Mouse (Mus musculus): ENCODE data around the gene Hemk1. TPM values are rescaled to one million over a fixed set of nuclear protein-coding genes. Genes with fewer than 3 reads are reported as not detected.

Hemk1 gene
- total and polyA plus RNA-seq, 3 experiments, result 11.9 to 20.5 (median 12.1) TPM

- H3K9me3 ChIP-seq (replicated peaks; ENCODE audit: low read length), result no peaks in the 10 kb centered on the region
- in situ Hi-C loops (cut with MboI; ENCODE audit: low pct_ligation_motif_present, low pct_unique_long_range_greater_than_20kb, low sequenced_read_pairs) (no loop called here), dilution Hi-C loops (cut with MboI; ENCODE audit: extremely low pct_ligation_motif_present, extremely low pct_unique_long_range_greater_than_20kb, low sequenced_read_pairs) (no loop called here)
- no peak for TF ChIP-seq ZMIZ1 (IDR thresholded peaks at IDR 0.05; ENCODE audit: low read depth, low read length)
- no peak overlapping the region for H3K4me3 ChIP-seq (replicated peaks in 1 of 3; ENCODE audit: low read depth in 2 of 3, low read length in 2 of 3, poor library complexity in 1 of 3)
- H3K79me2 ChIP-seq (replicated peaks; ENCODE audit: control insufficient read depth, extremely low read depth, insufficient read depth, poor library complexity, severe bottlenecking), result no peaks in the 10 kb centered on the region
- H3K27ac ChIP-seq (ENCODE audit: insufficient read depth, low read depth), result no peak overlapping the region
- H3K4me1 ChIP-seq (ENCODE audit: control insufficient read depth in 1 of 2, insufficient read depth in 2 of 2), result peaks cover 8 to 23% of the 10 kb centered on the region in 2 experiments
- no peak for DNase-seq (ENCODE audit: extremely low read depth)
- H3K36me3 ChIP-seq (replicated peaks in 1 of 2; ENCODE audit: control insufficient read depth in 1 of 2, insufficient read depth in 1 of 2, low read length in 1 of 2), result no peaks in the 10 kb centered on the region
- H3K4me2 ChIP-seq (ENCODE audit: insufficient read depth, low read depth, poor library complexity, severe bottlenecking), result no peak overlapping the region
- H3K9ac ChIP-seq (ENCODE audit: insufficient read depth, low read depth), result no peak overlapping the region
- H3K27me3 ChIP-seq (replicated peaks), result peaks cover 34% of the 10 kb centered on the region
Observed at GRCm38 (mm10) chr9:107370106-107370463, 31.9 kb upstream of the Hemk1 start.

- no peak for DNase-seq (ENCODE audit: extremely low read depth)
Observed at GRCm38 (mm10) chr9:107369270-107370105, 31.3 kb upstream of the Hemk1 start.

GRCm38 (mm10) chr9:107368302-107368701 lies 30.2 kb upstream of the Hemk1 start:
- Histone ChIP-seq H3K4me1 (ENCODE audit: control insufficient read depth in 1 of 2, insufficient read depth in 2 of 2) (peaks cover 8 to 23% of the 10 kb centered on the region in 2 experiments), H3K27ac (ENCODE audit: insufficient read depth, low read depth) (no peak overlapping the region), H3K4me2 (ENCODE audit: insufficient read depth, low read depth, poor library complexity, severe bottlenecking) (no peak overlapping the region), H3K4me3 (replicated peaks in 1 of 3; ENCODE audit: low read depth in 2 of 3, low read length in 2 of 3, poor library complexity in 1 of 3) (no peak overlapping the region), H3K9me3 (replicated peaks; ENCODE audit: low read length) (no peaks in the 10 kb centered on the region), H3K79me2 (replicated peaks; ENCODE audit: control insufficient read depth, extremely low read depth, insufficient read depth, poor library complexity, severe bottlenecking) (no peaks in the 10 kb centered on the region), H3K36me3 (replicated peaks in 1 of 2; ENCODE audit: control insufficient read depth in 1 of 2, insufficient read depth in 1 of 2, low read length in 1 of 2) (no peaks in the 10 kb centered on the region), H3K9ac (ENCODE audit: insufficient read depth, low read depth) (no peak overlapping the region), H3K27me3 (replicated peaks) (peaks cover 46% of the 10 kb centered on the region)
- no peak for TF ChIP-seq NELFE (IDR thresholded peaks at IDR 0.05; ENCODE audit: low read depth, low read length)
- no peak for TF ChIP-seq KAT2A (IDR thresholded peaks at IDR 0.05; ENCODE audit: insufficient replicate concordance, low read length)
- no peak for TF ChIP-seq JUN (IDR thresholded peaks at IDR 0.05; ENCODE audit: insufficient read depth, low read depth, low read length)
- no peak for TF ChIP-seq ETS1 (conservative IDR thresholded peaks at IDR 0.05; ENCODE audit: low read depth, low read length)
- TF ChIP-seq NRF1 (IDR thresholded peaks at IDR 0.05; ENCODE audit: low read depth, low read length), result no peak
- TF ChIP-seq USF1 (IDR thresholded peaks at IDR 0.05; ENCODE audit: low read depth, low read length), result no peak
- no peak for TF ChIP-seq CHD1 (IDR thresholded peaks at IDR 0.05; ENCODE audit: low read depth, low read length)
- TF ChIP-seq HCFC1 (IDR thresholded peaks at IDR 0.05; ENCODE audit: low read depth, low read length), result no peak
- TF ChIP-seq ZMIZ1 (IDR thresholded peaks at IDR 0.05; ENCODE audit: low read depth, low read length), result no peak
- no peak for TF ChIP-seq POLR2A (IDR thresholded peaks at IDR 0.05; ENCODE audit: low read depth, low read length)
- TF ChIP-seq MAX (IDR thresholded peaks at IDR 0.05; ENCODE audit: low read length), result no peak
- no peak for TF ChIP-seq RCOR1 (conservative IDR thresholded peaks at IDR 0.05; ENCODE audit: low read depth, low read length)
- TF ChIP-seq USF2 (conservative IDR thresholded peaks at IDR 0.05; ENCODE audit: low read depth, low read length), result no peak
- no peak for TF ChIP-seq ZNF384 (IDR thresholded peaks at IDR 0.05; ENCODE audit: low read depth, low read length)
- no peak for TF ChIP-seq POLR2AphosphoS2 (IDR thresholded peaks at IDR 0.05; ENCODE audit: low read depth, low read length)
- no peak for TF ChIP-seq BHLHE40 (IDR thresholded peaks at IDR 0.05; ENCODE audit: low read depth, low read length)
- no peak for TF ChIP-seq TCF12 (IDR thresholded peaks at IDR 0.05; ENCODE audit: low read depth, low read length)
- no peak for TF ChIP-seq IRF4 (IDR thresholded peaks at IDR 0.05; ENCODE audit: low read depth, low read length)
- TF ChIP-seq E2F4 (IDR thresholded peaks at IDR 0.05; ENCODE audit: insufficient replicate concordance, low read depth, low read length), result no peak
- TF ChIP-seq ZC3H11A (IDR thresholded peaks at IDR 0.05; ENCODE audit: low read depth, low read length), result no peak
- dilution Hi-C loops (cut with MboI; ENCODE audit: extremely low pct_ligation_motif_present, extremely low pct_unique_long_range_greater_than_20kb, low sequenced_read_pairs) (no loop called here), in situ Hi-C loops (cut with MboI; ENCODE audit: low pct_ligation_motif_present, low pct_unique_long_range_greater_than_20kb, low sequenced_read_pairs) (loop anchor here (5.0 kb wide), 1 partner anchor 144 kb away; no protein-coding TSS in a partner anchor)
- no peak for DNase-seq (ENCODE audit: extremely low read depth)

More at GRCm38 (mm10) chr9:107369270-107370105, 31.3 kb upstream of the Hemk1 start:
- TF ChIP-seq POLR2A (IDR thresholded peaks at IDR 0.05; ENCODE audit: low read depth, low read length), result no peak
- no peak for TF ChIP-seq RCOR1 (conservative IDR thresholded peaks at IDR 0.05; ENCODE audit: low read depth, low read length)
- TF ChIP-seq MAX (IDR thresholded peaks at IDR 0.05; ENCODE audit: low read length), result no peak
- TF ChIP-seq MEF2A (IDR thresholded peaks at IDR 0.05; ENCODE audit: borderline replicate concordance, low read depth, low read length), result no peak
- TF ChIP-seq MAZ (IDR thresholded peaks at IDR 0.05; ENCODE audit: low read depth, low read length), result no peak
- Histone ChIP-seq H3K36me3 (replicated peaks in 1 of 2; ENCODE audit: control insufficient read depth in 1 of 2, insufficient read depth in 1 of 2, low read length in 1 of 2) (no peaks in the 10 kb centered on the region), H3K9me3 (replicated peaks; ENCODE audit: low read length) (no peaks in the 10 kb centered on the region), H3K27ac (ENCODE audit: insufficient read depth, low read depth) (no peak overlapping the region), H3K4me1 (ENCODE audit: control insufficient read depth in 1 of 2, insufficient read depth in 2 of 2) (peaks cover 8 to 23% of the 10 kb centered on the region in 2 experiments), H3K4me3 (replicated peaks in 1 of 3; ENCODE audit: low read depth in 2 of 3, low read length in 2 of 3, poor library complexity in 1 of 3) (no peak overlapping the region), H3K9ac (ENCODE audit: insufficient read depth, low read depth) (no peak overlapping the region), H3K79me2 (replicated peaks; ENCODE audit: control insufficient read depth, extremely low read depth, insufficient read depth, poor library complexity, severe bottlenecking) (no peaks in the 10 kb centered on the region), H3K27me3 (replicated peaks) (peaks cover 38% of the 10 kb centered on the region), H3K4me2 (ENCODE audit: insufficient read depth, low read depth, poor library complexity, severe bottlenecking) (no peak overlapping the region)
- dilution Hi-C loops (cut with MboI; ENCODE audit: extremely low pct_ligation_motif_present, extremely low pct_unique_long_range_greater_than_20kb, low sequenced_read_pairs) (no loop called here), in situ Hi-C loops (cut with MboI; ENCODE audit: low pct_ligation_motif_present, low pct_unique_long_range_greater_than_20kb, low sequenced_read_pairs) (loop anchor here (5.0 kb wide), 1 partner anchor 143 kb away; no protein-coding TSS in a partner anchor)
